Mouse (Mus musculus): ENCODE measurements at regions not wholly inside any gene's neighbourhood (a gene's known extent, or its start where the extent isn't known, plus 50 kb on each side); places are given as distances from the start of the nearest gene placed in this dataset.
"Not testable (repeated sequence)": the region's sequence is repeated elsewhere in the genome, so short reads cannot be mapped to it uniquely, and the experiment has no call there.

DNA sequence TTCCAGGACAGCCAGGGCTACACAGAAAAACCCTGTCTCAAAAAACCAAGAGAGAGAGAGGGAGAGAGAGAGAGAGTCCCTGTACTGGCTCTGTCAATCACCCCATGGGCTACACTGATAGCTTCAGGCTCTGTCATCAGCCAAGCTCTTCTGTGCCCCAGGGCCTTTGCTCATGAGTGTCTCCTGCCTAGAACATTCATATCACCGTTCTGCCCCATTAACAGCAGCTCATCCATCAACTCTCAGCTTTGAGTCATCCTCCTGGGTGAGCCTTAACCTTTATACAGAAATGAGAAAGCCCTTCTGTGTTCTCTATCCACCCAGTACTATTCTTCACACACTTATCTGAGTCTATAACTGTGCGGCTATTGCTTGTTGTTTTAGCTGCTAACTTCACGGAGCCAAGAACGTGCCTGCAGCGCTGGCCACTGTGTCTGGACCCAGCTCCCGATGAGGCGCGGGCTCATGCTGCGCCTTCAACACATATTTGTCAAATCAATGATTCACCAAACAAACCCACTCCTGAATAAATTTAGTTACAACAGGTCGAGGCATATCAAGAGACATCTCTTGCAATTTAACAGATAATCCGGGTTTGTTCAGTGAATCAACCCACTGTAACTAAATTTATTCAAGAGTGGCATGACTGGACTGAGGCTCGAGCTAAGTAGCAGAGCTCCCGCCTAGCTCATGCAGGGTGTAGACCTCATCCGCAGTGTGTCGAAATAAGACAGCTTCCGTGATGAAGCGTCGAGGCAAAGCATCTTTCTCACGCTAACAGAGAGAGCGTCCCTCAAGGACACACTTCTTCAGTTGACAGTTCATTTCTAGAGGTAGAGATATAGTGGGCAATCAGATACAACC, 152.1 kb downstream of the Katnal1 start:
- DNase-seq (ENCODE audit: low read depth in 2 of 2, low spot score in 2 of 2) = no peak

DNA sequence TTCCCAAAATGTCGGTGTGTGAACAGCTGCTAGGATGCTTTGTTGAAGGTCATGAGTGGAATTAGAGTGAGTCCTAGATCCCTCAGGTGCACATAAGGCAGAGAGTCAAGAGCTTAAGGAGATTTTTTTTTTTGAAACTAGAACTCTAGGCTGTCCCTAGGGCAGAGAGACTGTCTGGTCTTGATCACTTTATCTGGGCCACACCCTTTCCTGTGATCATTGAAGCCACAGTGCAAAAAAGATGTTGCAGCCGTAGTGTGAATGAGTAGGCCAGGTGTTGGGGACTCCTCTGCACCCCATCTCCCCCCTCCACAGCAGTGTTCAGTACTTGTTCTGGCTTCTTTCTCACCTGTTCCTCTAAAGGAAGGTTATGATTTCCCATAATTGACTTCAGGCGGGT, 153.9 kb downstream of the Katnal1 start:
- DNase-seq (ENCODE audit: low read depth in 2 of 2, low spot score in 2 of 2) = no peak

DNA sequence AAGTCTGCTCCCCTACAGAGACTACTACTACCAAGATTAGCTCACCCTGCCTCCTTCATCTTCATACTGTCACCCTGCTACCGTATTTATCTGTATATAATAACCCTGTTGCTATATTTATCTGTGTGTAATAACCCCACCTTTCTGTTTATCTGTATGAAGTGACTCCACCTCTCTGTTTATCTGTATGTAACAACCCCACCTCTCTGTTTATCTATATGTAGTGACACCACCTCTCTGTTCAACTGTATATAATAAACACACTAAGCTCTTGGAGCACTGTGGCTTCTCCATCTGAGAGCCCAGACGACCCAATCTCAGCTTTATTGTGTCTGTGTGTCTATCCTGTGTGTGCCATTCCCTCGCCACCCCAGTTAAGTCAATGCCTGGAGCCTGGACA, 154.7 kb downstream of the Katnal1 start:
- no peak for DNase-seq (ENCODE audit: low read depth in 2 of 2, low spot score in 2 of 2)

DNA sequence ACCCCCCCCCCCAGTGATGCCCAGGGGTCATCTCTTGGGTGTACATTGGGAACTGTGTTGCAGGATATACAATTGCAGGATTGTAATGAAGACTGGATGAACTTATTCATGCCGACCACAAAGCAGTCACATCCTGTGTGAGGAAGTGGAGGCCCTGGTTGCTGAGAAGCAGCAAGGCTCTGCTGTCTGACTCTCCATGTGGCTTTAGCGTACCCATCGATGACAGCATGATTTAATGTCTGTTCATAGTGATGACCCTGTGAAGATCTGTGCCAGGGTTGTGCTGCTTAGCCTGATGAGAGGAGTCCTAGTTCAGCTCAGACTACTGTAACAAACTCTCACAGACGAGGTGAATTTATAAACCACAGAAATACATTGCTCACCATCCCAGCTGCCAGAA, 159.7 kb downstream of the Katnal1 start:
- DNase-seq (ENCODE audit: low read depth in 2 of 2, low spot score in 2 of 2) = peak in 1 of 2 experiments; percentile 7

DNA sequence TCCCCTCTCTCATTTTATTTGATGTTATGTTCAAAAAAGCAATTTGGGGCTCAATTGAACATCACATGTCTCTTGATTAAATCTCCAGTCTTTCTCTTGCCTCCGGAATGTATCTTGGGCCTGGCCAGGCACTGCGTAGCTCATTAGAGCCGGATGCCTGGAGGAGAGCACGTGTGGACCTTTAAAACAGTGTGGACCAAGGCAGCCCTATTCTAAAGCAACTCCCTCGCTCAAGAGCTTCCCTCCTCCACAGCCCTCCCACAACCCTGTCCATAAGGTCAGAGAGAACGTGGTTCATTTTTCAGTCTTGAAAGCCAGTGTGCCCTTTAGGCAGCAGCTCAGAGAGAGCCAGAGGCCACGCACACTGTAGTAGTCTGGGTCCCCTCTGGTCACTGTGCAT, 160.8 kb downstream of the Katnal1 start:
- no peak for DNase-seq (ENCODE audit: low read depth in 2 of 2, low spot score in 2 of 2)

DNA sequence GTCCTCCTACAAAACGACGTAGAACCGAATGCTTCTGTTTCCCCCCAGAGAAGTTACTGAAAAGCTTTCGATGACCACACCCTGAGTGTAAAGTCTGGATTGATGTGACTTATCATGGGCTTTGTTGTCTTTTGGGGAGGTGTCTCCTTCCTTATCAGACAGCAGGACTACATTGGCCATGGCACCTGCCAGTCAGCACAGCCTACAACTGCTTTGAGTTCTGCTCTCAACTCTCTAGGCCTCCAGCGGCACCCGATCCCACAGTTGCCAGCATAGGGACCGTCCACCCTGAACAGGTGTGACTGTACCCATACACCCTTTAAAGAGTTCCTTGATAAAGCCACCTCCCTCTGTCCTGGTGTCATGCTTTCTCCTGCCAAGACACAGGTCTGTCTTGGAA, 163.1 kb downstream of the Katnal1 start:
- DNase-seq (ENCODE audit: low read depth in 2 of 2, low spot score in 2 of 2) = no peak

DNA sequence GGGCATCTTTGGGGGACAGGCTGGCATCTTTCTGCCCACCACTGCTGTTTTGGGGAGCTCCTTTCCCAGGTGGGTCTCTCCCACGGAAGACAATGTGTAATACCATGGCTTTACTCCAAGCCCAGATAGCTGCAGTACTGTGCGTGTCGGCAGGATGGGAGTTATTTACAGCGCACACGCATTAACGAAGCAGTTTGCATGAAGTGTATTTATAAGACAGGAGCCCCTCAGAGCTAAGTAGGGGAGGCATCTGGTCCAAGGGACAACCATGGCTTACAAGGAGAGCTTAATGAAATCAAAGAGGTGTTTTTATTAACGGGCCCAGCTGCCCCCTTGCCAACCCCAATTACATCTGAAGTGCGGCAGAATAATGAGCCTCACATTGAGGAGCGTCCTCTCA, 169.0 kb downstream of the Katnal1 start:
- no peak for DNase-seq (ENCODE audit: low read depth in 2 of 2, low spot score in 2 of 2)

DNA sequence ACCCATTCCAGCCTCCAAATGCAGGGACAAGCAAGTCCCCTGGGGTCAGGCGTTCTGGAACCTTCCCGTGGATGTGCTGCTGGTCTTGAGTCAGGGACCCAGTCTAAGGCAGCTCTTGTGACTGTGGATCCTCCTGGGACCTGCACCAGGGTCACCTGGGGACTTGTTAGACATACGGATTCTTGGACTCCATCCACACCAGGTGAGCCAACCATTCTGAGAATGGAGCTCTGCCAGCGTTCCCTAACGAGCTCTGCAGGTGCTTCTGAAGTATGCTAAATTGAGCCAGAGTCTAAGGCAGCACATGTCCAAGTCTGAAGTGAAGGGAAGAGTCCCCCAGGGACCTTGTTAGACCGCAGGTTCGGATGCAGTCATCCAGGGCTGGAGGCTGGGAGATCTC, 170.3 kb downstream of the Katnal1 start:
- no peak for DNase-seq (ENCODE audit: low read depth in 2 of 2, low spot score in 2 of 2)

DNA sequence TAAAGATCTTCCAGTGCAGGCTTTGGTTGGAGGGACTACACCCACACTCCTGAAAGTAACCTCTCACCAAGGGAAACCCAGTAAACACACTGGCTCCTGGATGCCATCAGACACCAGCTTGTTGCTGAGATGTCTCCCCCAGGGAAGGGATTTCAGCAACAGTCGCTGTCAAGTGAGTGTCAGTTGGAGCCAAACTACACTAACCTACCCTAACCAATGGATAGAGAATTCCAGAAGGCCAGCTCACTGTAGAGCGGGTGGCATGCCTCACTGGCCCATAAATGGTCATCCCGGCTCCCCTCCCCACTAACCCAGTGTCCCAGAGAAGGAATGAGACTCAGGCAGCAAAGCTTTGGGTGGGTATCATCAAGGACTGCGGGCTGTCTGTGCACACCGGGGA, 171.4 kb downstream of the Katnal1 start:
- DNase-seq (ENCODE audit: low read depth in 2 of 2, low spot score in 2 of 2) = no peak

DNA sequence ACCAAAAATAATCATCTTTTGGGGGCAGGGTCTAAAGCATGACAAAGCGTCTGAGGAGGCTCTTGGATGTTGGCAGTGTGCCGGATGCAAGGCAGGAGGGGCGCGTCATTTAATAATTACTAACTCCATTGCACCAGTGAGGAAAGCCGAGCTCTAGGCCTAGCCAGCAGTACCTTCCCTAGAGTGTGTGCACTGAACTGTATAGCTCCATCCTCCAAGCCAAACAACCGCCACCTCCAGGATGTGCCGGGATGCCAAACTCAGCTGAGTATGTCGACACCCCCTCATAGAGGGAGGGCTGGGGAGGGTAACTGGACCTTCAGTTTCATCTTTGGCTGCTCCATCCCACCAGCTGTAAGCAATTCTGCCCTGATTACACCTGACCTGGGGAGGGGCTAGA, 171.9 kb downstream of the Katnal1 start:
- DNase-seq (ENCODE audit: low read depth in 2 of 2, low spot score in 2 of 2) = no peak

DNA sequence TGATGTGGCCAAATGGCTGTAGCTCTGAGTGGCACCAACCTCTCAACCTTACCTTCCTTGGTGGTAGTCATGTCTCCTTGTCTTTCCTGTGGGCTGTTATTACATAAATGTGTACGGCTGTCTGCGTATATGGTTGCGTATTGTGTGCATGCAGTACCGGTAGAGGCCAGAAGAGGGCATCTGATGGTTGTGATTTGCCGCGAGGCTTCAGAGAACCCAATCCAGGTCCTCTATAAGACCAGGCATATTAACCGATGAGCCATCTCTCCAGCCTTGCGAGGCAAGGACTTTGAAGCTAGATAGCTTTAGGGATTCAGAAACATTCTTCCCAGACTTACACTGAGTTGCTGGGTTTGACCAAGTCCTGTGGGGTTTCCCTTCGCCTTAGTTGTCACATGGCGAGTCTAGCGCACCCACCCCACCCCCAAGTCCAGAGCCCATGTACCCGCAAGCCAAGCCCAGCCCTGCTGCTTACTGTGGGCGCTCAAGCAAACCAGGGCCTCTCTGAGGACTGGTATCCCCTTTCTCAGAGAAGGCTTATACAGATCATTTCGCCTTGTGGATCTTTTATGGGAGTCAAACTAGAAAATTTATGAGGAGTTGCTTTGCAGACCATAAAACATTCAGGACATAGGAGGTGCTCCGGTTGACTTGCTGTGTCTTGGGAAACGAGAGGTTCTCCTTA, 172.7 kb downstream of the Katnal1 start:
- peak in 1 of 2 experiments; percentile 11 for DNase-seq (ENCODE audit: low read depth in 2 of 2, low spot score in 2 of 2)

DNA sequence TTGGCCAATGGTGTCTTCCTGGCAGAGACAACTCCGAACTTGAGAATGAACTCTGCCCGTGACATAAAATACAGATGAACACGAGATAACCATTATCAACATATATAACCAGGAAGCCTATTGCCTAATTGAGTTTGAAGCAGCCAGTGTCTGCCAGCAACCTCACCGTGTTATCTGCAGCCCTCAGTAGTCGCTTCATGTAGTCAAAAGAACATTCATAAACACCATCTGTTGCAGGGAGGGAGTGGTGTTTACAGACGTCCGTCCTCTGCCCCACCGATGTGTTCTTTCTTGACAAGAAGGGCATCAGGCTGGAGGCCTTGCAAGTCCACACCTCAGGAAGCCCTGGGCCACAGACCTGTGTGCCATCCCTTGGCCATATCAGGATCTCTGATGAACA, 173.3 kb downstream of the Katnal1 start:
- DNase-seq (ENCODE audit: low read depth in 2 of 2, low spot score in 2 of 2) = no peak

DNA sequence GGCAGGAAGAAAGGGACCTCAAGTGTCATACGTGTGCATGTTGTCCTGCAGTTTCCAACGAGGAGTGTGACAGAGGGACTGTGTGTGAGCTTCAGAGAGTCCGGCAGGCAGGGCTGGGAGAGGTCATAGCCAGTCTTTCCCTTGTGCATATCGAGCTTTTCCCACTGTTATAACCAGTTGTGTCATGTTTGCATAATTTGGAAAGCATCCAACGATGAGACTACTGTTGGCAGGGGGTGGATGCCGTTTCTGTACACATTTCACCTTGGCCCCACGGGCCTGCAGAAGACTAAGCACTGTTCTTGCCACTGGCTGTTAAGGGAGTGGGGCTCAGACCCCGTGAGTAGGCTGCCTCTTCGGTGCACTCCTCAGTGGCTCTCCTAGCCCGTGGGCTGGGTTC, 174.2 kb downstream of the Katnal1 start:
- no peak for DNase-seq (ENCODE audit: low read depth in 2 of 2, low spot score in 2 of 2)

DNA sequence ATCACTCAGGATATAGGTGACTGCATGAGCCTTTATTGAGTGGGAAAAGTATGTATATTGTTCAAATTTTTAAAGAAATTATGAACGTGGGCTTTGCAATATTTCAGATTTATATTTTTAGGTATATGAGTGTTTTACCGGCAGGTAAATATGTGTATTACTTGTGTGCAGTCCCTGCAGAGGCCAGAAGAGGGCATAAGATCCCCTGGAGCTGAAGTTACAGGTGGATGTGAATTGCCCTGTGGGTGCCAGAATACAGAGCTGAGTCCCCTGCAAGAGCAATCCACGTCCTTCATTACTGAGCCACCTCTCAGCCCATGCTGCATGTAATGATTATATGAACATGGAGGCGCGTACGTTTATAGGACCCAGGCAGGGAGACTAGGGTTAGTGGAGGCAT, 174.8 kb downstream of the Katnal1 start:
- DNase-seq (ENCODE audit: low read depth in 2 of 2, low spot score in 2 of 2) = no peak

DNA sequence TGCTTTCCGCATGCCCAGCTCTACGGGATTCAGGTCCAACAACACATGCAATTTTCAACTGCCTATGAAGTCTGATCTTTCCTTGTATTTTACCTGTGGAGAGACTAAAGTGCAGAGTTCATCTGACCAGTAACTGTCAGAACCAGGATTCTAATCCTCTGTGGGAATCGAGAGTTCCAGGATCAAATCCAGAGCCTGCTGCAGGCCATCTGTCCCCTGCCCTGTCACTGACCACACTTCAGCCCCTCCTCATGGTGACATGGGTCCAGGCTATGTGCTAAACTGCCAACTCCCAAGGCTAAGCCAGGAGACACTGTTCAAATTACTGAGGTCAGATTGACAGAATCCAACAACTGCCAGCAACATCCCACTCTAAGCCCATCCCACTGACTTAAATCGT, 175.7 kb downstream of the Katnal1 start:
- DNase-seq (ENCODE audit: low read depth in 2 of 2, low spot score in 2 of 2) = no peak

DNA sequence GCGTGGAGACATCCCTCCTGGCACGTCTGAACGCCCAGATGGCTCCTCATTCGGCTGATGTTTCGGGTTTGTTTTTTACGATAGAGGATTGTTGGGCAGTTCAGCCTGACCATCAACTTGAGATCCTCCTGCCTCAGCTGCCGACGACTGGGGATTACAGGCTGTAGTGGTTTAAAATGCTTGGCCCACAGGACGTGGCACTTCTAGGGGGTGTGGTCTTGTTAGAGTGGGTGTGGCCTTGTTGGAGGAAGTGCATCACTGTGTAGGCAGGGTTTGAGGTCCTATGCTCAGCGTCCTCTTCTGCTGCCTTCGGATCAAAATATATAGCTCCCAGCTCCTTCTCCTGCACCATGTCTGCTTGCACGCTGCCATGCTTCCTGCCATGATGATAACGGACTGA, 177.1 kb downstream of the Katnal1 start:
- DNase-seq (ENCODE audit: low read depth in 2 of 2, low spot score in 2 of 2) = no peak

DNA sequence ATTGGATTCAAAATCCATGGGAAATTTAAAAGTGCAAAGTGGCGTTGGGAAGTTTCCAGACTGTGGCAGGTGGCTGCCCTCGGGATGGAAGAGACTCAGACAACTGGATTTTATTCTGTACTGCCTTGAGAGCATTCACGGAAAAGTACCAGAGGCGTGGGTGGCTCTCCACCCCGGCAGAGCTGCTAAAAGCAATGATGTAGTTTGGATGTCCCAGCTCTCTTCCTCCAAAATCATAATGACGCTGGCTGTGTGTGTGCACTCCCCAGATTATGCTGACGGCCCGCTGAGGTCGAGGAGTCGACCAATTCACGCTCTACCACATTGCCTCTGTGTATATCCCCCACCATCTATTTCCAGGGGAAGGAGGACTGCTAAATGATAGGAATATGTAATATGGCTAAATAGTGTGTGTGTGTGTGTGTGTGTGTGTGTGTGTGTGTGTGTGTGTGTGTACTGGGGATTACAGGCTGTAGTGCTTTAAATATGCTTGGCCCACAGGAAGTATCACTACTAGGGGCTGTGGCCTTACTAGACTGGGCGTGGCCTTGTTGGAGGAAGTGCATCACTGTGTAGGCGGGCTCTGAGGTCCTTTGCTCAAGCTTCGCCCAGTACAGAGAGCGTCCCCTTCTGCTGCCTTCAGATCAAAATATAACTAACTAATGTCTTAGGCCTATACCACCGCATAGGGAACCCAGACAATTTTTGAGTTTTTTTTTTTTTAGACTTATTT, 179.0 kb downstream of the Katnal1 start:
- no peak for DNase-seq (ENCODE audit: low read depth in 2 of 2, low spot score in 2 of 2)

DNA sequence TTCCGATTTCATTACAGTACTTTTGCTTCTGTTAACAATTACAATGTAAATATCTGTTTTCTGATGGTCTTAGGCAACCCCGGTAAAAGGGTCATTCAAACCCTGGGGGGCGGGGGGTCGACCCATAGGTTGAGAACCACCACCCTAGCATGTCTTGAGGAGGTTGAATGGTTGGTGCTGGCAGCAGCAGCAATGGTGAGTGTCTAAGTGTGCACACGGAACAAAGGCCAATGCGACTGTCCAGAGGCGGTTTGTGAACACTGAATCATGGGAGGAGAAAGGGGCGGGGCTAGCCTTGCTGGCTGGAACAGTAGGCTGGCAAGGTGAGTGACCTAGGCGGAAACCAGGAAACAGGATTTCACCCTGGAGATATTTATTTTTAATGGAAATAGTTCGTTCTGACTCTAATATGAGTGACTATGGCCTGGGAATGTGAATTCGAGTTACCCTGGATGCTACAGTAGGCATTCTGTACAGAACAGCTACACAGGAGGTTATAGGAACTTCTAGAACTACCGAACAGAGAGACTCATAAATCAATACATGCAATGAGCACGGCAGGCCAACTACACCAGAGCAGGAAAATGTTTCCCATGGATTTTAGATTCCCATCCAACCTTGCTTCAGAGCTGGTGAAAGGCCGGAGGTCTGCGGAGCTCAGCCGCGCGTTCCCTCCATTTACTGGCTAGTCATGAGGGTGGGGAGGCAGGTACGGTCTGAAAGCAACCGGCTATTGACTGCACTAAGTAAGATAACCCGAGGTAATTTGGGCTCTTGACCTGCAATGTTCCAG, 181.0 kb downstream of the Katnal1 start:
- no peak for DNase-seq (ENCODE audit: low read depth in 2 of 2, low spot score in 2 of 2)

DNA sequence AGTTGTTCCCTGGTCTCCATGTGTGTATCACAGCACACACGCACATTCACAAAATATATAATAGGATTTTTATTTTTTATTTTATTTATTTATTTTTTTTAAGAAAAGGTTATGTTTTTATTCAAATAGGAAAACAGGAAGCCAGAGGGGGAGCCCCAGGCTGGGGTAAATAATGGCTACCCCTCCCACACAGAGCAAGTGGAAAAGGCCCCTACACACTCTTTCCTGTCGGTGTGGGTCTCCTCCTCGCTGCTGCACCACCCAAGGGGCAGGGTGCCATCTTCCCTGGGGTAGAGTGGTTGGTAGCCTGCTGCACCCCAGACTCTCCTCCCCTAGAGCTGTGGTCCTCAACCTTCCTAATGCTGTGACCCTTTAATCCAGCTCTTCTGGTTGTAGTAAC, 181.6 kb downstream of the Katnal1 start:
- DNase-seq (ENCODE audit: low read depth in 2 of 2, low spot score in 2 of 2) = no peak

DNA sequence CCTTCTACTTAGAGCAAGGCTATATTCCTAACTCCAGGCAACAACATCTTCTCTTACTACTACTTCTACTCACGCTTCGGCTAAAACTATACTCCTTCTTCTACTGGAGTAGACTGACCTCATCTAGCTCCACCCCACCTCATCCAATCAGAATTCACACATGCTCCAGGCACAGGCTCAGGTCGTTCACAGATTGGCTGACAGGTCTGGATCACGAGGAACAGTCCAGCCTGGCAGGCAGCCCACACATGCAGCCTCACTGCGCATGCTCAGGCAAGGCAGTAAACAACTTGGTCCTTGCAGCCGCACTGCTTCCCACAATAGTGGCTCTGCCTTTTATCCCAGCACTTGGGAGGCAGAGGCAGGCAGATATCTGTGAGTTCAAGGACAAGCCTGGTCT, 182.4 kb downstream of the Katnal1 start:
- not testable (repeated sequence) for DNase-seq (ENCODE audit: low read depth in 2 of 2, low spot score in 2 of 2)

DNA sequence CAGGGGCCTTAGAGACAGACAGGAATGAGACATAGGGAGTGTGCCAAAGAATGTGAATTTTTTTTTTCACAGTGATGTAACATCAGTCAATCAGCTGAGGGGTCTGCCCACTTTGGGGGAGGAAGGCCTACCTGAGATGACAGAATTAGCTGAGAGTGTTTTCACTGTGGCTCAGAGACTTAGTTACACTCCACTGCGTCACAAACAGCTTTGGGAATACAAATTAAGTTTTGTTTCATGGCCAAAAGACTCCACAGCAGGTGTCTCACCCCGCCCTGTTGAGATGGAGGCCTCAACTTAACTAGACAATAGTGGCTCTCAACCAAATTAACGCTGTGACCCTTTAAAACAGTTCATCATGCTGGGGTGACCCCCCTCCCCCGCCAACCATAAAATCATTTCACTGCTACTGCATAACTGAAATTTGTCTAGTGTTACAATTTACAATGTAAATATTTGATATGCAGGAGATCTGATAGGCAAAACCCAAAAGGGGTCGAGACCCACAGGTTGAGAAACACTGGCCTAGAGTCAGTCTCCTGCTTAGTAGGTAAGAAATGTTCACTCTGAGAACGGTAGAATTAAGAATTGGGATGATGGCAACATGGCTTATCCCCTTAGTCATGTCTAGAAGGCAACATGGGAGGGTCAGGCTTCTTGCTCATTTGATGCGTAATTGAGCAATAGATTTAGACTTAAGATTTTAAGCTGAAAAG, 184.3 kb downstream of the Katnal1 start:
- DNase-seq (ENCODE audit: low read depth in 2 of 2, low spot score in 2 of 2) = no peak
